Mouse (Mus musculus): ENCODE data around the gene Chil4.
"Not testable (repeated sequence)": the region's sequence is repeated elsewhere in the genome, so short reads cannot be mapped to it uniquely, and the experiment has no call there.

Chil4 gene

DNA sequence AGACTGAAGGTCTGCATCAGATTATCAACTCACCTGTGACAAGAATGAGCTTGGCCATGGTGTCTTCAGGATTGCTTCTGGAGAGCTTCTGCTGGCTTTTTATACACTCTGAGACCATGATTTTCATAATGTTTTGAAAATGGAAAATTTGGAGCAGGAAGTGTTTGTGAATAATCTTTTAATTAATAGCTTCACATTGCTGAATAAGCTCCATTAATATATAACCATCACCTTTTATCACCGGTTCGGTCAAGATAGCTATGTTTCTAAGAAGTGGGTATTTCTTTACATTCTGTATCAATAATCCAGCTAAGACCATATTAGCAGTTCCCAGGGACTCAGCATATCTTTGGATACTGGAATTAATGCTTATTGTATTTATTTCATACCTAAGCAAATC lies at the start of gene Chil4:
Chil4 (minus strand) TSS at position 101 of the 400 bp plus-strand sequence.
- DNase-seq (ENCODE audit: low spot score in 2 of 2): no peak

DNA sequence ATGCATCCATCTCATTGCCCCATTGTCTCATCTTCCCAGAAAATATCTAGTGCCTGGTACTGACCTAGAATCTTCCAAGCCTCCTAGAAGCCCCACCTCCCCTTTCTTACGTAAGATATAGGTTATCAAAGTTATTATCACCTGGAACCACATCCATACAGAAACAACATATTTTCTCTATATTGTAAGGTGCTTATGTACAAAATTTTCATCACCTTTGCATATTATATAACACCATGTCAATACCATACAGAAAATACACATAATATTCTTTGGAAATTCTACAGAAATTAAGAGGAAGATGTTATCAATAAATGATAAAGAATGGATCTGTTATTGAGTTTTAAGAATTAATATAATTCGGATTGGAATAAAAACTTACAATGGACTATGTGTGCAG lies 46.5 kb upstream of the Chil4 start:
- no peak for DNase-seq (ENCODE audit: low spot score in 2 of 2)

- no peak for DNase-seq (ENCODE audit: low spot score in 2 of 2)
Observed at GRCm38 (mm10) chr3:106264854-106265253, 45.5 kb upstream of the Chil4 start.

DNA sequence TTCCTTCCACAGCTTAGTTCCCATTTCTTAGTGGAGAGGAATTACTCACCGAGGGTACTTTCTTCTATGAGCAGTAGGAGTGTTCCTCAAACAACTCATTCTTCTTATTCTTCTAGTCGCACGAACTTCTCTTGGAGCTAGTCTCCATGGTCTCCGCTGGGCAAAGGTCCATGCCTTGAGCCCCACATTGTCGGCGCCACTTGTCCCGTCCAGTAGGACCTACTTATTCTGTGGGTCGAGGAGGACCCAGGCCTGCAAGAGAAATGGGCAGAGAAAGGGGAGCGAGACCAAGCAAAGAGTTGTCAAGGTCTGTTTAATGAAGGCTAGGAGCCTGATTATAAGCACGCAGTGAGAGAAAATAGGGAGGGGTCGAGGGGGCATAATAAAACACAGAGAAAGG lies 37.8 kb upstream of the Chil4 start:
- DNase-seq (ENCODE audit: low spot score in 2 of 2): not testable (repeated sequence)

DNA sequence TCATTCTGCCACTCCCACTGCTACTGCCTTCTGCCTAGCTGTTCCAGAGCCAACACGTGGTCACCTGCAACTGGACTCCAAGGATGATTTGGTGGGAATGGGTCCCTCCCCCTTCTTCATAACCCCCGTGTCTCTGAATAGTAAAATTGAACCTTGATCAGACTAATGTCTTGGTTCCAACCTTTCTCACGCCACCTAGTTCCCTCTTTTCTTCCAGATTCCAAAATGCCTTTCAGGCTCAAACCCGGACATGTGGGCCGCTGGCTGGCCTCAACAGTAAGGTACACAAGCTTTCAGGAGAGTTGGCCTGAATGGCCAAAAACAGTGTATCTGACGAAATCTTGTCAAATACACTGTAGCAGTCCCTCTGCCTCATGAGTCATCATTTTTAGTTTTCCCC lies 33.4 kb upstream of the Chil4 start:
- no peak for DNase-seq (ENCODE audit: low spot score in 2 of 2)

- not testable (repeated sequence) for DNase-seq (ENCODE audit: low spot score in 2 of 2)
Observed at GRCm38 (mm10) chr3:106250763-106251399, 31.6 kb upstream of the Chil4 start.

DNA sequence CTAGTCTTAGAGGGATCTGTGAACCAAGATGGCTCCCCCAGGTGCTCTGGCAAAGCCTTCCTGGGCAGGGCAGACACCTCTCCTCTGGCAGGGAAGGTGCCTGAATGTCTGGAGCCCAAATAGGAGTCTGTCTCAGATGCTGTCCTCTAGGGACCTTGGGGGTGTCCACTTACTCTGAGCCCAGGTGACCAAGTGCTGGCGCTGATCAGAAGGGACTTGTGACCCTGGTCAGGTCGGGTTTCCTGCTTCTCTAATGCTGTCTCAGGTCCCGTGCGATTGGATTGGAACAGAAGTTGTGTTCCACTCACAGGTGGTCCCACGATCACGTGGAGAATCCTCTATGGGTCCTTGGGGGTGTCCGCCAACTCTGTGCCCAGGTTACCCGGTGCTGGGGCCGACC lies 28.1 kb upstream of the Chil4 start:
- not testable (repeated sequence) for DNase-seq (ENCODE audit: low spot score in 2 of 2)

DNA sequence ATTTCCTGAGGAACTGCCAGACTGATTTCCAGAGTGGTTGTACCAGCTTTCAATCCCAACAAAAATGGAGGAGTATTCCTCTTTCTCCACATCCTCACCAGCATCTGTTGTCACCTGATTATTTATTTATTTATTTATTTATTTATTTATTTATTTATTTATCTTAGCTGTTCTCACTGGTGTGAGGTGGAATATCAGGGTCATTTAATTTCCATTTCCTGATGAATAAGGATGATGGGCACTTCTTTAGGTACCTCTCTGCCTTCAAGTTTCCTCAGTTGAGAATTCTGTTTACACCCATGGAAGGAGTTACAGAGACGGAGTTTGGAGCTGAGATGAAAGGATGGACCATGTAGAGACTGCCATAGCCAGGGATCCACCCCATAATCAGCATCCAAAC lies 20.9 kb upstream of the Chil4 start:
- DNase-seq (ENCODE audit: low spot score in 2 of 2): not testable (repeated sequence)

GRCm38 (mm10) chr3:106239196-106239791 lies 20.0 kb upstream of the Chil4 start:
- DNase-seq (ENCODE audit: low spot score in 2 of 2): no peak

- not testable (repeated sequence) for DNase-seq (ENCODE audit: low spot score in 2 of 2)
Observed at GRCm38 (mm10) chr3:106223391-106223790, 4.1 kb upstream of the Chil4 start.

GRCm38 (mm10) chr3:106221625-106222265 lies 2.4 kb upstream of the Chil4 start:
- peak; percentile 33 to 65 for DNase-seq (ENCODE audit: low spot score in 2 of 2)

- DNase-seq (ENCODE audit: low spot score in 2 of 2): not testable (repeated sequence)
Observed at GRCm38 (mm10) chr3:106218284-106218954, 888 bp downstream of the Chil4 start.

GRCm38 (mm10) chr3:106198030-106198429 lies 21.3 kb downstream of the Chil4 start:
- DNase-seq (ENCODE audit: low spot score in 2 of 2): not testable (repeated sequence)

- not testable (repeated sequence) for DNase-seq (ENCODE audit: low spot score in 2 of 2)
Observed at GRCm38 (mm10) chr3:106197246-106197645, 22.1 kb downstream of the Chil4 start.

- DNase-seq (ENCODE audit: low spot score in 2 of 2): no peak
Observed at GRCm38 (mm10) chr3:106196276-106196675, 23.0 kb downstream of the Chil4 start.

DNA sequence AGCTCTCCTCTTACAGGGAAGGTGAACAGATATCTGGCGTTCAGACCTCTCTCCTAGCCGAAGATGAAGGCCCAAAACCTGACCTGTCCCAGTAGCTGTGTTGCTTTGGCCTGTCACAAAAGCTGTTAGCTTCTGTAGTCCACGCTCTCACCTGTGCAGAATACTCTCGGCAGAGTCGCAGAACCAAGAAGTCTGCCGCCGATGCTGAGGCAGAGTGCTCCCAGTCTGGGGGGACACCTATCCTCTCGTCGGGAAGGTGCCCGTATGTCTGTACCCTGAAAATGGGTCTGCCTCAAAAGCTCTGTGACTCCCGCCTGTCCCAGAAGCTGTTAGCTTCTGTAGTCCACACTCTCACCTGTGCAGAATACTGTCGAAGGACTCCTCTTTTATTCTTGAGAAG lies 23.8 kb downstream of the Chil4 start:
- no peak for DNase-seq (ENCODE audit: low spot score in 2 of 2)

- no peak for DNase-seq (ENCODE audit: low spot score in 2 of 2)
Observed at GRCm38 (mm10) chr3:106187991-106188390, 31.3 kb downstream of the Chil4 start.

GRCm38 (mm10) chr3:106177509-106178189 lies 41.7 kb downstream of the Chil4 start:
- no peak for DNase-seq (ENCODE audit: low spot score in 2 of 2)

- DNase-seq (ENCODE audit: low spot score in 2 of 2): peak in 1 of 2 experiments; percentile 21
Observed at GRCm38 (mm10) chr3:106174971-106175370, 44.3 kb downstream of the Chil4 start.

GRCm38 (mm10) chr3:106172506-106172905 lies 46.8 kb downstream of the Chil4 start:
- DNase-seq (ENCODE audit: low spot score in 2 of 2): not testable (repeated sequence)

GRCm38 (mm10) chr3:106171135-106171731 lies 48.1 kb downstream of the Chil4 start:
- DNase-seq (ENCODE audit: low spot score in 2 of 2): no peak
